Mouse (Mus musculus) olfactory bulb, adult 2 months (tissue): ENCODE results near the gene Nxpe5.

Experiments
- CTCF ChIP-seq: fragments of 200-500 bp; IDR thresholded peaks from 2 replicates; pipeline ENCODE4 v1.5.1; 2012; ENCODE audit warnings: low read depth, mild to moderate bottlenecking, low read length, moderate library complexity; ENCODE audit not compliant: insufficient read depth
- POLR2A ChIP-seq: fragments of 200-500 bp; IDR thresholded peaks from 2 replicates; pipeline ENCODE4 v1.6.1; 2012; ENCODE audit warnings: mild to moderate bottlenecking, low read depth, low read length, moderate library complexity; ENCODE audit not compliant: insufficient read depth

- TF ChIP-seq CTCF (no peak), POLR2A (no peak)
These were observed 62.2 kb downstream of the Nxpe5 start for GRCm38 (mm10) chr5:138287861-138288260.
